Mouse (Mus musculus): ENCODE measurements at regions not wholly inside any gene's neighbourhood (a gene's known extent, or its start where the extent isn't known, plus 50 kb on each side); places are given as distances from the start of the nearest gene placed in this dataset.

GRCm38 (mm10) chr7:135996896-135997295, 280.7 kb upstream of the Mki67 start:
- DNase-seq, result peak; percentile 65 to 73

- no peak for DNase-seq
These were observed 281.5 kb upstream of the Mki67 start for GRCm38 (mm10) chr7:135997640-135998039.

GRCm38 (mm10) chr7:136002382-136002781, 286.2 kb upstream of the Mki67 start:
- DNase-seq, result no peak

GRCm38 (mm10) chr7:136003291-136003690, 287.1 kb upstream of the Mki67 start:
- DNase-seq, result no peak

GRCm38 (mm10) chr7:136007796-136008455, 291.8 kb upstream of the Mki67 start:
- DNase-seq, result peak; percentile 30

- DNase-seq, result no peak
These were observed 292.3 kb upstream of the Mki67 start for GRCm38 (mm10) chr7:136008486-136008885.

- DNase-seq, result peak; percentile 87 to 88
These were observed 293.9 kb upstream of the Mki67 start for GRCm38 (mm10) chr7:136010013-136010412.

- no peak for DNase-seq
These were observed 298.5 kb upstream of the Mki67 start for GRCm38 (mm10) chr7:136014706-136015105.

- DNase-seq, result peak; percentile 50 to 62
These were observed 300.8 kb upstream of the Mki67 start for GRCm38 (mm10) chr7:136016918-136017317.

- DNase-seq, result no peak
These were observed 304.4 kb upstream of the Mki67 start for GRCm38 (mm10) chr7:136020577-136020976.

GRCm38 (mm10) chr7:136021071-136021470, 304.9 kb upstream of the Mki67 start:
- no peak for DNase-seq

GRCm38 (mm10) chr7:136022781-136023448, 306.8 kb upstream of the Mki67 start:
- no peak for DNase-seq

GRCm38 (mm10) chr7:136026451-136026850, 310.3 kb upstream of the Mki67 start:
- no peak for DNase-seq

GRCm38 (mm10) chr7:136032026-136032425, 315.9 kb upstream of the Mki67 start:
- peak in 1 of 2 experiments; percentile 56 for DNase-seq

GRCm38 (mm10) chr7:136033536-136033935, 317.4 kb upstream of the Mki67 start:
- no peak for DNase-seq

- DNase-seq, result peak; percentile 37 to 61
These were observed 319.6 kb upstream of the Mki67 start for GRCm38 (mm10) chr7:136035735-136036134.

- no peak for DNase-seq
These were observed 321.9 kb upstream of the Mki67 start for GRCm38 (mm10) chr7:136038072-136038471.

- DNase-seq, result no peak
These were observed 322.7 kb upstream of the Mki67 start for GRCm38 (mm10) chr7:136038906-136039305.

- no peak for DNase-seq
These were observed 325.8 kb upstream of the Mki67 start for GRCm38 (mm10) chr7:136041921-136042320.

GRCm38 (mm10) chr7:136046645-136047363, 330.6 kb upstream of the Mki67 start:
- peak; percentile 89 to 94 for DNase-seq

GRCm38 (mm10) chr7:136047364-136047945, 331.3 kb upstream of the Mki67 start:
- DNase-seq, result peak in 1 of 2 experiments; percentile 55

- DNase-seq, result no peak
These were observed 332.9 kb upstream of the Mki67 start for GRCm38 (mm10) chr7:136048925-136049586.

GRCm38 (mm10) chr7:136049587-136049930, 333.4 kb upstream of the Mki67 start:
- DNase-seq, result no peak
